Mouse (Mus musculus) forebrain, embryonic 13.5 days (tissue): ENCODE measurements around the gene Myrip. TPM values are rescaled to one million over a fixed set of nuclear protein-coding genes. Genes with fewer than 3 reads are reported as not detected.
A peak's percentile ranks its signal among the peaks of the same experiment; 100 is the strongest.

ENCODE experiments used
- ATAC-seq: fragments of 200-750 bp; cut with Nextera tagmentation; 2 replicates; pipeline ENCODE4 v1.8.0; 2017
- H3K27ac ChIP-seq: fragments of 300-500 bp; sonication (generic); 2 replicates; pipeline ENCODE4 v1.5.1; 2015; ENCODE audit warnings: inconsistent platforms, mild to moderate bottlenecking, moderate library complexity
- H3K27me3 ChIP-seq: fragments of 300-500 bp; sonication (generic); 2 replicates; pipeline ENCODE4 v1.6.1; 2015; ENCODE audit warnings: mild to moderate bottlenecking, inconsistent platforms
- H3K36me3 ChIP-seq: fragments of 300-500 bp; sonication (generic); 2 replicates; pipeline ENCODE4 v1.6.1; 2015; ENCODE audit warnings: mild to moderate bottlenecking, inconsistent platforms; ENCODE audit not compliant: poor library complexity, severe bottlenecking
- H3K4me1 ChIP-seq: fragments of 300-500 bp; sonication (generic); 2 replicates; pipeline ENCODE4 v1.6.1; 2015; ENCODE audit warnings: inconsistent platforms
- H3K4me2 ChIP-seq: fragments of 300-500 bp; sonication (generic); 2 replicates; pipeline ENCODE4 v1.6.1; 2015; ENCODE audit warnings: inconsistent platforms, mild to moderate bottlenecking, moderate library complexity
- H3K4me3 ChIP-seq: fragments of 300-500 bp; sonication (generic); 2 replicates; pipeline ENCODE4 v1.5.1; 2015; ENCODE audit warnings: mild to moderate bottlenecking, inconsistent platforms
- H3K9ac ChIP-seq: fragments of 300-500 bp; sonication (generic); 2 replicates; pipeline ENCODE4 v1.6.1; 2015; ENCODE audit warnings: mild to moderate bottlenecking, inconsistent platforms
- H3K9me3 ChIP-seq: fragments of 300-500 bp; sonication (generic); replicated peaks from 2 replicates; pipeline ENCODE4 v1.6.1; 2016; ENCODE audit warnings: inconsistent platforms
- WGBS: fragments of 180-500 bp; shearing (Covaris S2); methylation state at CpG from one replicate; pipeline ENCODE4 v1.1.7; 2015; 5-methylcytosine and 5-hydroxymethylcytosine counted together
- polyA plus RNA-seq: library from polyadenylated mRNA; unstranded; fragments of >200 nt; fragmentation: Nextera tagmentation; extraction: Ambion mirVana; gene quantifications from 2 replicates; pipeline ENCODE4 v1.2.1, GENCODE M21; 2015

Myrip gene
- polyA plus RNA-seq, 1 experiment from 2014 or later, result 1.1 TPM

GRCm38 (mm10) chr9:120492010-120492399 is 190.7 kb downstream of the Myrip start, which contains the start of gene Eif1b:
Gene Eif1b (plus strand): TSS chr9:120492232.
- peaks cover 28% of the 10 kb centered on the region for H3K4me1 ChIP-seq
- no peaks in the 10 kb centered on the region for H3K27me3 ChIP-seq
- peak within 1 kb of the TSS; percentile 96 for H3K4me3 ChIP-seq
- peaks cover 29% of the 10 kb centered on the region for H3K36me3 ChIP-seq
- peak within 1 kb of the TSS; percentile 93 for H3K4me2 ChIP-seq
- H3K9ac ChIP-seq, result peak within 1 kb of the TSS; percentile 100
- H3K9me3 ChIP-seq, result no peaks in the 10 kb centered on the region
- H3K27ac ChIP-seq, result peak within 1 kb of the TSS; percentile 95
- ATAC-seq, result peak; percentile 51
- 3% methylated on average over 19 of the region's 19 CpGs for WGBS

GRCm38 (mm10) chr9:120492400-120493351 is 191.4 kb downstream of the Myrip start:
- peak overlapping the region; percentile 100 for H3K9ac ChIP-seq
- H3K4me2 ChIP-seq, result peak overlapping the region; percentile 93
- H3K27me3 ChIP-seq, result no peaks in the 10 kb centered on the region
- WGBS, result under 1% methylated on average over 78 of the region's 97 CpGs
- ATAC-seq, result peak; percentile 84
- H3K27ac ChIP-seq, result peak overlapping the region; percentile 95
- no peaks in the 10 kb centered on the region for H3K9me3 ChIP-seq
- H3K4me1 ChIP-seq, result peaks cover 28% of the 10 kb centered on the region
- peaks cover 35% of the 10 kb centered on the region for H3K36me3 ChIP-seq
- peak overlapping the region; percentile 96 for H3K4me3 ChIP-seq

- Histone ChIP-seq H3K4me1 (peaks cover 28% of the 10 kb centered on the region), H3K9ac (peak overlapping the region; percentile 100), H3K4me2 (peak overlapping the region; percentile 93), H3K9me3 (no peaks in the 10 kb centered on the region), H3K36me3 (peaks cover 35% of the 10 kb centered on the region), H3K4me3 (peak overlapping the region; percentile 96), H3K27me3 (no peaks in the 10 kb centered on the region), H3K27ac (peak overlapping the region; percentile 37; the same call in 1 of the 2 replicates)
- WGBS, result 67% methylated on average over 12 of the region's 12 CpGs
- no peak for ATAC-seq
Measured at GRCm38 (mm10) chr9:120493781-120494180, 192.5 kb downstream of the Myrip start.

GRCm38 (mm10) chr9:120496691-120497090 is 195.4 kb downstream of the Myrip start:
- peak; percentile 12; the same call in 1 of the 2 replicates for ATAC-seq
- H3K4me1 ChIP-seq, result peaks cover 28% of the 10 kb centered on the region
- no peaks in the 10 kb centered on the region for H3K27me3 ChIP-seq
- peak overlapping the region; percentile 36 for H3K27ac ChIP-seq
- H3K9me3 ChIP-seq, result no peaks in the 10 kb centered on the region
- no peak overlapping the region for H3K4me3 ChIP-seq
- WGBS, result 5% methylated on average over 3 of the region's 3 CpGs
- no peak overlapping the region for H3K4me2 ChIP-seq
- peaks cover 35% of the 10 kb centered on the region for H3K36me3 ChIP-seq
- H3K9ac ChIP-seq, result no peak overlapping the region; the same call in 1 of the 2 replicates

- H3K4me3 ChIP-seq, result no peak overlapping the region
- H3K9me3 ChIP-seq, result no peaks in the 10 kb centered on the region
- 81% methylated on average over 5 of the region's 5 CpGs for WGBS
- no peaks in the 10 kb centered on the region for H3K27me3 ChIP-seq
- ATAC-seq, result no peak
- peaks cover 28% of the 10 kb centered on the region for H3K4me1 ChIP-seq
- H3K9ac ChIP-seq, result no peak overlapping the region
- H3K4me2 ChIP-seq, result no peak overlapping the region
- no peak overlapping the region for H3K27ac ChIP-seq
- H3K36me3 ChIP-seq, result peaks cover 35% of the 10 kb centered on the region
Measured at GRCm38 (mm10) chr9:120497983-120498382, 196.7 kb downstream of the Myrip start.

GRCm38 (mm10) chr9:120501191-120501902 is 200.0 kb downstream of the Myrip start:
- H3K9ac ChIP-seq, result no peak overlapping the region
- 38% methylated on average over 10 of the region's 10 CpGs for WGBS
- H3K27me3 ChIP-seq, result no peaks in the 10 kb centered on the region
- no peak overlapping the region for H3K27ac ChIP-seq
- H3K9me3 ChIP-seq, result no peaks in the 10 kb centered on the region; the same call in 1 of the 2 replicates
- no peak overlapping the region for H3K4me2 ChIP-seq
- no peak overlapping the region for H3K4me3 ChIP-seq
- H3K36me3 ChIP-seq, result peaks cover 8% of the 10 kb centered on the region; the same call in 1 of the 2 replicates
- ATAC-seq, result no peak
- peaks cover 2% of the 10 kb centered on the region; the same call in 1 of the 2 replicates for H3K4me1 ChIP-seq

- H3K9ac ChIP-seq, result 0 out of 2 replicates have a peak overlapping the region, but pooled peaks have one; percentile 18
- ATAC-seq, result peak; percentile 73
- 5% methylated on average over 8 of the region's 8 CpGs for WGBS
- no peaks in the 10 kb centered on the region for H3K4me1 ChIP-seq
- peaks cover 6% of the 10 kb centered on the region for H3K9me3 ChIP-seq
- no peaks in the 10 kb centered on the region for H3K27me3 ChIP-seq
- no peak overlapping the region for H3K4me2 ChIP-seq
- H3K4me3 ChIP-seq, result no peak overlapping the region
- peaks cover 6% of the 10 kb centered on the region; the same call in 1 of the 2 replicates for H3K36me3 ChIP-seq
- no peak overlapping the region for H3K27ac ChIP-seq
Measured at GRCm38 (mm10) chr9:120502013-120502412, 200.7 kb downstream of the Myrip start.

GRCm38 (mm10) chr9:120504423-120504822 is 203.1 kb downstream of the Myrip start:
- Histone ChIP-seq H3K9me3 (peaks cover 8% of the 10 kb centered on the region), H3K27ac (no peak overlapping the region), H3K27me3 (no peaks in the 10 kb centered on the region), H3K4me2 (no peak overlapping the region), H3K4me3 (no peak overlapping the region), H3K36me3 (no peaks in the 10 kb centered on the region), H3K9ac (no peak overlapping the region), H3K4me1 (no peaks in the 10 kb centered on the region)
- ATAC-seq, result no peak
- WGBS, result 90% methylated on average over 2 of the region's 2 CpGs

- no peak overlapping the region for H3K27ac ChIP-seq
- H3K9ac ChIP-seq, result no peak overlapping the region
- H3K27me3 ChIP-seq, result no peaks in the 10 kb centered on the region
- no peak overlapping the region for H3K4me3 ChIP-seq
- no peaks in the 10 kb centered on the region for H3K36me3 ChIP-seq
- no peaks in the 10 kb centered on the region for H3K4me1 ChIP-seq
- 79% methylated on average over 3 of the region's 3 CpGs for WGBS
- H3K9me3 ChIP-seq, result peaks cover 4% of the 10 kb centered on the region; the same call in 1 of the 2 replicates
- no peak for ATAC-seq
- H3K4me2 ChIP-seq, result no peak overlapping the region
Measured at GRCm38 (mm10) chr9:120511781-120512180, 210.5 kb downstream of the Myrip start.

GRCm38 (mm10) chr9:120516720-120517119 is 215.4 kb downstream of the Myrip start:
- WGBS, result 94% methylated on average over 8 of the region's 8 CpGs
- H3K9ac ChIP-seq, result no peak overlapping the region
- no peaks in the 10 kb centered on the region for H3K27me3 ChIP-seq
- H3K27ac ChIP-seq, result no peak overlapping the region
- no peak overlapping the region for H3K4me2 ChIP-seq
- no peaks in the 10 kb centered on the region for H3K4me1 ChIP-seq
- H3K4me3 ChIP-seq, result no peak overlapping the region
- ATAC-seq, result no peak
- H3K36me3 ChIP-seq, result no peaks in the 10 kb centered on the region
- H3K9me3 ChIP-seq, result no peaks in the 10 kb centered on the region

GRCm38 (mm10) chr9:120518946-120519345 is 217.6 kb downstream of the Myrip start:
- no peak overlapping the region for H3K4me2 ChIP-seq
- H3K9me3 ChIP-seq, result no peaks in the 10 kb centered on the region
- no peaks in the 10 kb centered on the region for H3K4me1 ChIP-seq
- H3K9ac ChIP-seq, result no peak overlapping the region
- 80% methylated on average over 3 of the region's 3 CpGs for WGBS
- no peak for ATAC-seq
- H3K27me3 ChIP-seq, result no peaks in the 10 kb centered on the region
- no peak overlapping the region for H3K4me3 ChIP-seq
- H3K27ac ChIP-seq, result no peak overlapping the region
- no peaks in the 10 kb centered on the region for H3K36me3 ChIP-seq
